ENCODE assay signal across 24 mouse cellular contexts in genomic region chr10:122562542-122562941, GRCm38 (mm10).
DNase-seq lines count a peak whose midpoint lies in the region; ATAC-seq and TF ChIP-seq lines count a peak whose summit lies in the region.
"Had no signal": no experiment of that assay in that cellular context is flagged by ENCODE, and none has a peak within 500 bp of the region (broad histone marks: within the 10 kb centered on the region; RNA-seq: fewer than 3 reads in every experiment).

No protein-coding gene starts in this region.

- peak; percentile 13 for DNase-seq in liver, adult 2 months (ENCODE audit: extremely low read depth, low read depth, low spot score)
- DNase-seq in gastrocnemius, postnatal 14 days: no peak
- no peak for DNase-seq in frontal cortex, postnatal 10 days (ENCODE audit: low spot score in 2 of 2)
- DNase-seq in MN1 (ENCODE audit: low spot score): no peak
- DNase-seq: adrenal gland, postnatal 10 days; B cell, adult 2 months; cerebellum, adult 11-12 months; cerebellum, adult 9-10 months; cerebellum, postnatal 25 days; gastrocnemius, postnatal 25 days; heart, adult 18-20 months; heart, postnatal 14 days had no signal

- H3K27ac ChIP-seq in liver, adult 2 months (replicated peaks; ENCODE audit: insufficient read depth, low read depth, low read length): no peak overlapping the region
- no peak overlapping the region for H3K27ac ChIP-seq in liver, embryonic 12.5 days
- H3K27ac ChIP-seq in liver, embryonic 16.5 days (ENCODE audit: low read length): no peak overlapping the region; the same call in 1 of the 2 replicates
- H3K27ac ChIP-seq: embryonic facial prominence, embryonic 13.5 days; forebrain, embryonic 12.5 days; heart, embryonic 15.5 days; hindbrain, embryonic 14.5 days had no signal

- TF ChIP-seq POLR2A in liver, adult 2 months (IDR thresholded peaks at IDR 0.05; ENCODE audit: extremely low read depth, insufficient read depth, low read length): no peak

- no peaks in the 10 kb centered on the region for H3K79me2 ChIP-seq in liver, adult 2 months (ENCODE audit: control insufficient read depth, insufficient read depth, low read length)

- intact Hi-C loops in gastrocnemius, postnatal 14 days (cut with DNase I; ENCODE audit: low total_unique reads): no loop called here

- H3K27me3 ChIP-seq in liver, adult 2 months (ENCODE audit: control insufficient read depth, insufficient read depth, low read length): no peaks in the 10 kb centered on the region
- H3K27me3 ChIP-seq in liver, embryonic 12.5 days (replicated peaks): no peaks in the 10 kb centered on the region
- no peaks in the 10 kb centered on the region for H3K27me3 ChIP-seq in liver, embryonic 16.5 days (ENCODE audit: control insufficient read depth, insufficient read depth, low read depth, low read length)
- H3K27me3 ChIP-seq: embryonic facial prominence, embryonic 13.5 days; forebrain, embryonic 12.5 days; heart, embryonic 15.5 days had no signal

- no peak for TF ChIP-seq CTCF in liver, adult 2 months (IDR thresholded peaks at IDR 0.05; ENCODE audit: low read depth, low read length)

- 70% methylated on average over 6 of the region's 6 CpGs for WGBS in liver, adult 2 months
- WGBS in liver, embryonic 12.5 days (ENCODE audit: insufficient replicate concordance): 44% methylated on average over 6 of the region's 6 CpGs
- 38% methylated on average over 6 of the region's 6 CpGs for WGBS in liver, embryonic 16.5 days (ENCODE audit: insufficient replicate concordance)

- no peak overlapping the region for H3K9ac ChIP-seq in liver, adult 2 months (ENCODE audit: low read depth, low read length)
- no peak overlapping the region for H3K9ac ChIP-seq in liver, embryonic 12.5 days
- H3K9ac ChIP-seq in liver, embryonic 16.5 days (ENCODE audit: low read depth, low read length): no peak overlapping the region
- H3K9ac ChIP-seq: embryonic facial prominence, embryonic 13.5 days; forebrain, embryonic 12.5 days; heart, embryonic 15.5 days; hindbrain, embryonic 14.5 days had no signal

- H3K9me3 ChIP-seq in liver, embryonic 12.5 days (replicated peaks): no peaks in the 10 kb centered on the region
- H3K9me3 ChIP-seq in liver, embryonic 16.5 days (replicated peaks; ENCODE audit: control insufficient read depth, low read length): no peaks in the 10 kb centered on the region
- H3K9me3 ChIP-seq: embryonic facial prominence, embryonic 13.5 days; forebrain, embryonic 12.5 days; heart, embryonic 15.5 days had no signal

- H3K4me2 ChIP-seq in liver, embryonic 12.5 days: no peak overlapping the region
- no peak overlapping the region for H3K4me2 ChIP-seq in liver, embryonic 16.5 days (ENCODE audit: low read depth, low read length)
- H3K4me2 ChIP-seq: embryonic facial prominence, embryonic 13.5 days; forebrain, embryonic 12.5 days; heart, embryonic 11.5 days; heart, embryonic 15.5 days; hindbrain, embryonic 14.5 days had no signal

- H3K36me3 ChIP-seq in liver, adult 2 months (ENCODE audit: control insufficient read depth, insufficient read depth, low read length): no peaks in the 10 kb centered on the region
- no peaks in the 10 kb centered on the region for H3K36me3 ChIP-seq in liver, embryonic 12.5 days
- H3K36me3 ChIP-seq in liver, embryonic 16.5 days (ENCODE audit: control insufficient read depth, insufficient read depth): no peaks in the 10 kb centered on the region
- H3K36me3 ChIP-seq: embryonic facial prominence, embryonic 13.5 days; forebrain, embryonic 12.5 days; G1E; heart, embryonic 15.5 days had no signal

- no peaks in the 10 kb centered on the region for H3K4me1 ChIP-seq in liver, adult 2 months (ENCODE audit: control insufficient read depth, insufficient read depth, low read length)
- no peaks in the 10 kb centered on the region for H3K4me1 ChIP-seq in liver, embryonic 12.5 days
- H3K4me1 ChIP-seq in liver, embryonic 16.5 days (ENCODE audit: control insufficient read depth, low read depth, low read length): no peaks in the 10 kb centered on the region
- H3K4me1 ChIP-seq: heart, embryonic 15.5 days had no signal

- no peak for ATAC-seq in liver, embryonic 12.5 days
- peak; percentile 69 for ATAC-seq in common myeloid progenitor, adult 5-6 weeks (replicated peaks; ENCODE audit: low read depth, poor library complexity, severe bottlenecking)
- ATAC-seq in liver, embryonic 16.5 days (ENCODE audit: low read depth): 0 out of 2 replicates have a peak, but pooled peaks have one; percentile 16
- peak; percentile 83 for ATAC-seq in megakaryocyte progenitor cell, adult 5-6 weeks (replicated peaks; ENCODE audit: poor library complexity)
- ATAC-seq: CD4-positive, CD25-positive, alpha-beta regulatory T cell, adult 4 months; forebrain, embryonic 16.5 days had no signal

- H3K4me3 ChIP-seq in liver, adult 2 months (ENCODE audit: insufficient read depth, low read depth, low read length): no peak overlapping the region
- H3K4me3 ChIP-seq in liver, embryonic 12.5 days: no peak overlapping the region
- H3K4me3 ChIP-seq in liver, embryonic 16.5 days (ENCODE audit: low read depth, low read length): no peak overlapping the region
- H3K4me3 ChIP-seq: embryonic facial prominence, embryonic 13.5 days; forebrain, embryonic 12.5 days; heart, embryonic 15.5 days had no signal
